Mouse (Mus musculus): ENCODE data around the gene Kcnq5.
"Not testable (repeated sequence)": the region's sequence is repeated elsewhere in the genome, so short reads cannot be mapped to it uniquely, and the experiment has no call there.

Kcnq5 gene

GRCm38 (mm10) chr1:21488645-21489044 lies 473.1 kb downstream of the Kcnq5 start:
- no peak for DNase-seq (ENCODE audit: low read depth, low spot score)

- no peak for DNase-seq (ENCODE audit: low read depth, low spot score)
These were observed 475.5 kb downstream of the Kcnq5 start for GRCm38 (mm10) chr1:21486266-21486665.

- DNase-seq (ENCODE audit: low read depth, low spot score), result no peak
These were observed 492.4 kb downstream of the Kcnq5 start for GRCm38 (mm10) chr1:21469311-21469710.

GRCm38 (mm10) chr1:21466431-21466830 lies 495.3 kb downstream of the Kcnq5 start:
- no peak for DNase-seq (ENCODE audit: low read depth, low spot score)

- peak; percentile 24 for DNase-seq (ENCODE audit: low read depth, low spot score)
These were observed 500.6 kb downstream of the Kcnq5 start for GRCm38 (mm10) chr1:21460941-21461689.

- no peak for DNase-seq (ENCODE audit: low read depth, low spot score)
These were observed 503.2 kb downstream of the Kcnq5 start for GRCm38 (mm10) chr1:21458581-21458980.

DNA sequence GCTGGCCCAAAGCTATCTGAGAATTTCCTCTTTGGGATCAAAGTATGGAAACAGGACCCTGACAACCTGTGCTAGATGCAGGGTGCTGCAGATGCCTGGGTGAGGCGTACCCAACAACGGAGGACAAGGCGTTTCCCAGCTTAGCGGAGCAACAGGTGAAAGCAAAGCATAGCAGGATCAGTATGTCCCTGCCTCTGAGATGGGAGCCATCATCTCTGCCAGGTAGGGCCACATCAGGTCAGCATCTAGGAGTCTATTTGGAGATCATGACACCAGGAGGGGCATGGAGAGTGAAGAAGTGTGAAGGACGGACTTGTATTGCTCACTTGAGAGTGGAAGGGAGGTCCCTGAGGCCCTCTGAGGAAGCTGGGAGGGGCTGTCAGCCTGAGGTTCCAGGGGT lies 505.8 kb downstream of the Kcnq5 start:
- no peak for DNase-seq (ENCODE audit: low read depth, low spot score)

- DNase-seq (ENCODE audit: low read depth, low spot score), result no peak
These were observed 513.5 kb downstream of the Kcnq5 start for GRCm38 (mm10) chr1:21448227-21448626.

GRCm38 (mm10) chr1:21436753-21437152 lies 525.0 kb downstream of the Kcnq5 start:
- DNase-seq (ENCODE audit: low read depth, low spot score), result no peak

GRCm38 (mm10) chr1:21434853-21435252 lies 526.9 kb downstream of the Kcnq5 start:
- DNase-seq (ENCODE audit: low read depth, low spot score), result no peak

GRCm38 (mm10) chr1:21431666-21432065 lies 530.1 kb downstream of the Kcnq5 start:
- DNase-seq (ENCODE audit: low read depth, low spot score), result no peak

DNA sequence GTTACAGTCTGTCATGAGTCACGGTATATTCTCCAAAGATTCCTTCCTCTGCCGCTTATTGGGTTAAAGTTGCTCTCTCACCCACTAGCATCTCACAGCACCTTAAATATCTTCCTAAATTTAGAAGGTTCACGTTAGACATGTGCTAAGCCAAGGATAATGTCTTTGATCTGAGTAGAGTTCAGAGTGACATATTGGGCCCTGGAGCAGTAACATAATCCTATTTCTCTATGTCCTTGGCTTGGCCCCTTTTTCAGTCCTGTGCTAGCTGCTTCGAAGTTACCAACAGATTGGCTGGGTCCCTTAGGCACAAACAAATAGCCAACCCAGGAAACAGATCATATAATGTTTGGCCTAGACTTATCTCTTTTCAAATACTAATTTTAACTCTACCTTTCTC lies 533.7 kb downstream of the Kcnq5 start:
- no peak for DNase-seq (ENCODE audit: low read depth, low spot score)

DNA sequence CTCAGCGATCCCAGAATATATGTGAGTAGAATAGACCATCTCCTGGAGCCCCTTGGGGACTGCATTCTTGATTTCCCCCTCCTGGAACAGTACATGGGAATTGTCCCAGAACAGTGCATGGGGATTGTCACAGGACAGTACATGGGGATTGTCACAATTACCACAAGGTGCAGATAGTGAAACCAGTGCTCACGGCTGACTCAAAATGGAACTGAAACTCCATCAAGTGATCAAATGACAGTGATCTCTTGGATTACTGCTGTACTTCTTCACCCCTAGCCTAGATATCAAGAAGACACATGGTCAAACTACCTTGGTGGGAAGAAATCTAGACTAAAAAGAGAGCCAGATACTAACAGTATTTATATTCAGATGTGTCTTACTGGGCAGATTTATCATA lies 536.1 kb downstream of the Kcnq5 start:
- DNase-seq (ENCODE audit: low read depth, low spot score), result no peak

DNA sequence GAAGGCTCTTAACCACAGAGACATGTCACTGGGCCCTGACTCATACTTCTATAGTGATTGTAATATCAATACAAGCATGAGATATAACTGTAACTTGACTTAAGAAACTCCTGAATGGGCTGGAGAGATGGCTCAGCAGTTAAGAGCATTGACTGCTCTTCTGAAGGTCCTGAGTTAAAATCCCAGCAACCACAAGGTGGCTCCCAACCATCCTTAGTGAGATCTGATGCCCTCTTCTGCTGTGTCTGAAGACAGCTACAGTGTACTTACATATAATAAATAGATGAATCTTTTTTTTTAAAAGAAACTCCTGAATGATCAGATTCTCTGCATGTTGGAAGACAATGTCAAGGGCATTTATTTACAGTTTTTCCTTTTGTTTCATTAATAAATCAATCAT lies 542.4 kb downstream of the Kcnq5 start:
- DNase-seq (ENCODE audit: low read depth, low spot score), result no peak

DNA sequence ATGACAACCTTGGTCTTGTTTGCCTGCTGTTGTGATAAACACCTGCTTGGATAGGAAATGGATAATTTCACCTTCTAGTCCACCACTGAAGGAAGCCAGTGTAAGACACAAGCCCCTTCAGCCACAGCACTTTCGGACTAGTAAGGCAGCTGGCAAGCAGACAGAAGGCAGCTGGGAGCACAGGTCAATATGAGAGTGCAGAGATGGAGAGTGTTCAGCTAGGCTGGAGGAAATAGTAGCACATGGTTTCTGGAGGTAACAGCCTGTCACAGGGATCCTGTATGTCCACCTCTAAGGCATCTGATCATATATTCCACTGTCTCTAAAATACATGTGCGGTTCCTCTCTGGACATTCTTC lies 549.6 kb downstream of the Kcnq5 start:
- DNase-seq (ENCODE audit: low read depth, low spot score), result no peak

- peak; percentile 61 for DNase-seq (ENCODE audit: low read depth, low spot score)
These were observed 550.2 kb downstream of the Kcnq5 start for GRCm38 (mm10) chr1:21411331-21412196.

- no peak for DNase-seq (ENCODE audit: low read depth, low spot score)
These were observed 554.5 kb downstream of the Kcnq5 start for GRCm38 (mm10) chr1:21407266-21407665.

- no peak for DNase-seq (ENCODE audit: low read depth, low spot score)
These were observed 558.9 kb downstream of the Kcnq5 start for GRCm38 (mm10) chr1:21402804-21403203.

DNA sequence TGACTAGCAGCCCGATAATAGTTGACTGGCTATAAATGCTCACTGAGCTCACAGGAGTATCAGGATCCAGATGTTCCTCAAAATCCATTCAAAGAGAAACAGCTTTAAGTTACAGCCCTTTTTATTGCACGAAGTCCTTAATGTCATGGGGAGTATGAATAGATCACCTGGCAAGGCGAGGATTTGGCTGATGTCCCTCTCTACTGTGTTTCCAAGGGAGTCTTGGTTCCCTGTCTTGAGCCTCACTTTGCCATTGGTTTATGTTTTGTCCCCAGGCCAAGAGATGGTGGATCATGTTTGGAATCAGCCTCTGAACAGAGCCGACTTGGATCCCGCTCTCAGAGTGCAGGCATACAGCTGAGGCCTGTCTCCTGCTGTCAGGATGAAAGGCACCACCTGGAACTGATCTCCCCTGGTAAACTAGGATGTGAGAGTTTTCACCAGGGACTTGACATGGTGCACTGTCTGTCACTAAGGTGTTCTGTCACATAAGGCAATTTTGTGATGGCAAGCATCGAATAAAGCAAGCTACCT lies 570.5 kb downstream of the Kcnq5 start:
- DNase-seq (ENCODE audit: low read depth, low spot score), result no peak

GRCm38 (mm10) chr1:21383256-21383655 lies 578.5 kb downstream of the Kcnq5 start, which contains the start of gene Khdc1b:
Gene Khdc1b (plus strand): TSS chr1:21383556.
- no peak for DNase-seq (ENCODE audit: low read depth, low spot score)

- DNase-seq (ENCODE audit: low read depth, low spot score), result not testable (repeated sequence)
These were observed 593.7 kb downstream of the Kcnq5 start, which contains the start of gene Khdc1c for GRCm38 (mm10) chr1:21368031-21368430. Gene Khdc1c (plus strand): TSS chr1:21368331.

DNA sequence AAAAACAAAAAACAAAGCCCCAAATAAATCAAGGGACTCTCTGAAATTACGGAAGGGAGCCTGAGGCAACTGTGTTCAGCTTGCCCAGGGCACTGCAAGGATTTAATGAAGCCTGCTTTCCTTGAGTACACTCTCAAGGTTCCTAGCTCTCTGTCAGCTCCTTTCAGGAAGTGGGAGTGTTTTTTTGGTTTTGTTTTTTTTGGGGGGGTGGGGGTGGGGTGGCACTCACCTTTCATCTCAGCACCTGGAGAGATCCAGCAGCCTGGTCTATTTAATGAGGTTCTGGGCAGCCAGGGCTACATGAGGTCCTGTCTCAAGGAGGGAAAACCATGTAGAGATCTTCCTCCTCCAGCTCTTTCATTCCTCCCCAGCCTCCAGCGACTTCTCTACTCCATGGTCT lies 612.4 kb downstream of the Kcnq5 start, which contains the start of gene Khdc1a:
Gene Khdc1a, plus strand, starts transcription at position 301 of the 400 bp plus-strand sequence.
- no peak for DNase-seq (ENCODE audit: low read depth, low spot score)
